Mouse (Mus musculus): ENCODE data around the gene Grhl3.

- no peak for TF ChIP-seq USF1 (IDR thresholded peaks at IDR 0.05; ENCODE audit: low read depth, low read length)
- TF ChIP-seq MEF2A (IDR thresholded peaks at IDR 0.05; ENCODE audit: borderline replicate concordance, low read depth, low read length) = no peak
- TF ChIP-seq CTCF (conservative IDR thresholded peaks at IDR 0.05 in 1 of 2, IDR thresholded peaks at IDR 0.05 in 1 of 2; ENCODE audit: low read depth in 2 of 2, low read length in 2 of 2) = no peak
- TF ChIP-seq BHLHE40 (IDR thresholded peaks at IDR 0.05; ENCODE audit: low read depth, low read length) = no peak
- TF ChIP-seq ZMIZ1 (IDR thresholded peaks at IDR 0.05; ENCODE audit: low read depth, low read length) = no peak
- no peak for TF ChIP-seq ZKSCAN1 (IDR thresholded peaks at IDR 0.05; ENCODE audit: borderline replicate concordance, low read depth, low read length)
- no peak for TF ChIP-seq MAZ (IDR thresholded peaks at IDR 0.05; ENCODE audit: low read depth, low read length)
- no peak for TF ChIP-seq POLR2A (IDR thresholded peaks at IDR 0.05; ENCODE audit: low read depth, low read length)
Observed at GRCm38 (mm10) chr4:135572276-135572675, 1.2 kb downstream of the Grhl3 start.
